Mouse (Mus musculus) bone marrow, adult 2 months (tissue): ENCODE measurements around the gene Gpr63. TPM values are rescaled to one million over a fixed set of nuclear protein-coding genes. Genes with fewer than 3 reads are reported as not detected.
"Not testable (repeated sequence)": the region's sequence is repeated elsewhere in the genome, so short reads cannot be mapped to it uniquely, and the experiment has no call there.

ENCODE experiments used
- H3K27ac ChIP-seq: fragments of 200-500 bp; 2 replicates; pipeline ENCODE4 v1.5.1; 2012; ENCODE audit warnings: low read depth, mild to moderate bottlenecking, control low read depth, inconsistent platforms, low read length; ENCODE audit not compliant: control insufficient read depth, poor library complexity, insufficient read depth
- H3K4me1 ChIP-seq: fragments of 200-500 bp; 2 replicates; pipeline ENCODE4 v1.6.1; 2011; ENCODE audit warnings: low read length; ENCODE audit not compliant: control insufficient read depth, insufficient read depth
- H3K4me3 ChIP-seq: fragments of 200-500 bp; replicated peaks from 2 replicates; pipeline ENCODE3; 2011; ENCODE audit warnings: mild to moderate bottlenecking, low read depth, low read length, control low read depth; ENCODE audit not compliant: control insufficient read depth
- CTCF ChIP-seq: fragments of 200-500 bp; IDR thresholded peaks from 2 replicates; pipeline ENCODE4 v1.5.1; 2011; ENCODE audit warnings: low read length, control low read depth; ENCODE audit not compliant: control insufficient read depth, insufficient read depth
- POLR2A ChIP-seq: fragments of 200-500 bp; IDR thresholded peaks from 2 replicates; pipeline ENCODE4 v1.6.1; 2011; ENCODE audit warnings: low read depth, mild to moderate bottlenecking, control low read depth, low read length, borderline replicate concordance; ENCODE audit not compliant: control insufficient read depth
- WGBS: fragments of 180-500 bp; shearing (Covaris S2); methylation state at CpG from one replicate; pipeline ENCODE4 v1.1.7; 2018; 5-methylcytosine and 5-hydroxymethylcytosine counted together
- polyA plus RNA-seq: library from polyadenylated mRNA; stranded (reverse); fragments of >200 nt; gene quantifications from 2 replicates; pipeline ENCODE4 v1.2.4, GENCODE M21; 2011; ENCODE audit warnings: low replicate concordance; ENCODE audit not compliant: missing spikeins, insufficient read depth, insufficient read length

Gpr63 gene
- polyA plus RNA-seq, 1 experiment: not detected

- Histone ChIP-seq H3K4me1 (no peaks in the 10 kb centered on the region), H3K4me3 (no peak overlapping the region), H3K27ac (no peak overlapping the region)
- no peak for TF ChIP-seq POLR2A
- no peak for TF ChIP-seq CTCF
- WGBS: 72% methylated on average over 4 of the region's 4 CpGs
These were observed 63.7 kb downstream of the Gpr63 start for GRCm38 (mm10) chr4:25029875-25030274.

DNA sequence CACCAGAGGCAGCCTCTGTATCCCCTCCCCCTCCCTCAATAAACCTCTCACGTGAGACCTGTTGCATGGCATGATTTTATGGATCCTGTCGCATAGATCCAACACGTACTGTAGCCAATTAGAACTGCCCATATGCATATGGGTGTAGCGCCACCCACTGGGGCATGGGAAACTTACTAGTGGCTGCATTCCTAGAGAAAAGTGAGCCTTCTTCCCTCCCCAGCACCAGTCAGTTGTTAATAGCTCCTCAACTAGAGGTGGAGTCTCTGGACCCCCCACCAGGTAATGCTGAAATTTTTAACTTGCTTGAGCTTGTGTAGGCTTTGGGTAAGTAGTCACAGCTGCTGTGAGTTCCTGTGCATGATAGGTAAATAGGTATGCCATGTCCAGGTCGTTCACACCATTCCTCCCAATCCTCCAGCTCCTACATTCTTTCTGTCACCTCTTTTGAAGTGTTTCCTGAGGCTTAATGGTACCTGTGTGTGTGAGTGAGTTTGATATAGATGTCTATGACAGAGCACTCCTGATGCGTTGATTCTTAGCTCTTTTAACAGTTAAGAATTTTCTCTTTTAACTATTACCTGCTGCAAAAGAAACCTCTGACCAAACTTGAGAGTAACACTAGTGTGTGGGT is 69.1 kb downstream of the Gpr63 start:
- 31% methylated on average over 6 of the region's 6 CpGs for WGBS

GRCm38 (mm10) chr4:25035806-25036205 is 69.6 kb downstream of the Gpr63 start:
- no peak for TF ChIP-seq CTCF
- TF ChIP-seq POLR2A: no peak
- 70% methylated on average over 2 of the region's 2 CpGs for WGBS
- H3K4me1 ChIP-seq: no peaks in the 10 kb centered on the region
- H3K27ac ChIP-seq: no peak overlapping the region
- H3K4me3 ChIP-seq: no peak overlapping the region

More for the DNA sequence above, 69.1 kb downstream of the Gpr63 start:
- TF ChIP-seq POLR2A: no peak
- no peak for TF ChIP-seq CTCF
- H3K4me1 ChIP-seq: no peaks in the 10 kb centered on the region
- no peak overlapping the region for H3K27ac ChIP-seq
- no peak overlapping the region for H3K4me3 ChIP-seq

DNA sequence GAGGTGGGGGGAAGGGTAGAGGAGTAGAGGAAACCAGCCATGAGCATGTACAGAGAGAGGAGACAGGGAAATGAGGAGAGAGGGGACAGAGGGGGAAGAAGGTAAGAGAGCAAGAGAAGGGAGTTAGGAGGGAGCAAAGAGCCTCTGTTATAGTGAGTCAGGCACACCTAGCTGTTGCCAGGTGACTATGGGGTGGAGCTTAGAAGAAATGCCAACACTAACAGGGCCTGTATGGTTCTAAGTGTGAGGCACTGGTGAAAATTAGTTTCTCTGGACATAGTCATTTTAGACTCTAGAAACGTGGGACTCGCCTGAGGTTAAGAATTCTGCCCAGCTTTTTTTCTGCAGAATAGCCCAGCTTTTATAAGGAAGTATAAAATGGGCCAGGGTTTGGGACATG is 71.1 kb downstream of the Gpr63 start:
- H3K4me3 ChIP-seq: no peak overlapping the region
- no peaks in the 10 kb centered on the region for H3K4me1 ChIP-seq
- 66% methylated on average over 2 of the region's 2 CpGs for WGBS
- no peak overlapping the region for H3K27ac ChIP-seq
- TF ChIP-seq POLR2A: no peak
- TF ChIP-seq CTCF: no peak

DNA sequence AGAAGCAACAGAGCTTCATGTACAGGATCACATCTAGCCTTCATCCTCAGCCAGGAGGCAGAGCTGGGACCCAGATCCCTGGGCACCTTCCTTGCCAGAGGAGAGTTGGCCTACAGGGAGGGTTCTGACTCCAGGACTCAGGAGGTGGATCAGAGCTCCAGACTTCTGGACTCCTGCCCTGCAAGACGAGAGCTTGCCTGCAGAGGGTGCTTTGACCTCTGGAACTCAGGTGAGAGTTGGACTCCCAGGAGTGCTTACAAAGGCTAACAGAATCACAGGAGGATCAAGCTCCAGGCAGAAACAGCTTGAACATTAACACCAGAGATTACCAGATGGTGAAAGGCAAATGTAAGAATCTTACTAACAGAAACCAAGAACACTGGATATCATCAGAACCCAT is 89.3 kb downstream of the Gpr63 start:
- H3K4me3 ChIP-seq, H3K4me1 ChIP-seq, H3K27ac ChIP-seq: not testable (repeated sequence)
- WGBS: 62% methylated on average over 1 of the region's 1 CpGs

Other genes with a start within 250 kb of the Gpr63 start
- gene Klhl32, start 115.3 kb upstream of the Gpr63 start, polyA plus RNA-seq: 0.42 TPM in 1 of 2 replicates, not detected in the other
- 7.4 and 11.7 TPM in 2 replicates for gene Ndufaf4, start 68.3 kb upstream of the Gpr63 start, polyA plus RNA-seq